In the genomic region with DNA sequence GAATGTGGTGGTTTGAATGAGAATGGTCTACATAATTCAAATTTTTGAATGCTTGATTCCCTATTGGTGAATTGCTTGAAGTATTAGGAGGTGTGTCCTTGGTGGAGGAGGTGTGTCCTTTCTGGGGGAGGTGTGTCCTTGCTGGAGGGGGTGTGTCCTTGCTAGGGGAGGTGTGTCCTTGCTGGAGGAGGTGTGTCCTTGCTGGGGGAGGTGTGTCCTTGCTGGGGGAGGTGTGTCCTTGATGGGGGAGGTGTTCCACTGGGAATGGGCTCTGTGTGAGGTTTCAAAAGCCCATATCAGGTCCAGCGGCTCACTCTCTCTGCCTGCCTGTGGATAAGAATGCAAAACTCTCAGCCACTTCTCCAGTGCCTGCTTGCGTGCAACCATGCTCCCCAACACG, we compare ENCODE assay signal across 12 mouse cellular contexts. TPM values are rescaled to one million over a fixed set of nuclear protein-coding genes. Genes with fewer than 3 reads are reported as not detected.
DNase-seq lines count a peak whose midpoint lies in the region; ATAC-seq lines count a peak whose summit lies in the region.
"Had no signal": no experiment of that assay in that cellular context is flagged by ENCODE, and none has a peak within 500 bp of the region (broad histone marks: within the 10 kb centered on the region; RNA-seq: fewer than 3 reads in every experiment).

No protein-coding gene starts in this region.

- H3K36me3 ChIP-seq in heart, embryonic 11.5 days (ENCODE audit: control insufficient read depth, insufficient read depth, low read length): no peaks in the 10 kb centered on the region
- no peaks in the 10 kb centered on the region for H3K36me3 ChIP-seq in liver, embryonic 11.5 days (ENCODE audit: control insufficient read depth, insufficient read depth, low read length)
- H3K36me3 ChIP-seq: heart, embryonic 15.5 days; limb, embryonic 13.5 days had no signal

- no peak overlapping the region for H3K4me3 ChIP-seq in heart, embryonic 11.5 days (ENCODE audit: low read depth, low read length)
- no peak overlapping the region for H3K4me3 ChIP-seq in liver, embryonic 11.5 days (ENCODE audit: low read depth, low read length)
- H3K4me3 ChIP-seq: heart, embryonic 15.5 days; limb, embryonic 13.5 days had no signal

- 28% methylated on average over 3 of the region's 3 CpGs for WGBS in heart, embryonic 11.5 days (ENCODE audit: insufficient replicate concordance)
- WGBS in liver, embryonic 11.5 days: 52% methylated on average over 3 of the region's 3 CpGs

- intact Hi-C loops in heart, postnatal 25 days (cut with DNase I): no loop called here

- no peak overlapping the region for H3K4me2 ChIP-seq in heart, embryonic 11.5 days
- H3K4me2 ChIP-seq in liver, embryonic 11.5 days: no peak overlapping the region
- H3K4me2 ChIP-seq: heart, embryonic 15.5 days; limb, embryonic 13.5 days had no signal

- H3K9ac ChIP-seq in heart, embryonic 11.5 days (ENCODE audit: low read depth, low read length): no peak overlapping the region
- no peak overlapping the region for H3K9ac ChIP-seq in liver, embryonic 11.5 days (ENCODE audit: low read depth, low read length)
- H3K9ac ChIP-seq: heart, embryonic 15.5 days; limb, embryonic 13.5 days had no signal

- H3K27me3 ChIP-seq in heart, embryonic 11.5 days (ENCODE audit: control insufficient read depth, insufficient read depth, low read length): no peaks in the 10 kb centered on the region
- no peaks in the 10 kb centered on the region; the same call in 1 of the 2 replicates for H3K27me3 ChIP-seq in liver, embryonic 11.5 days (replicated peaks; ENCODE audit: control insufficient read depth, insufficient read depth, low read length)
- H3K27me3 ChIP-seq: limb, embryonic 13.5 days had no signal

- 0 out of 2 replicates have a peak, but pooled peaks have one; percentile 21 for ATAC-seq in heart, embryonic 11.5 days (replicated peaks; ENCODE audit: insufficient number of reproducible peaks, low FRiP score, low TSS enrichment)
- ATAC-seq in liver, embryonic 11.5 days (replicated peaks; ENCODE audit: low FRiP score): peak; percentile 64
- no peak for ATAC-seq in activated CD4-positive, CD25-positive, alpha-beta regulatory T cell, adult 4 months

- no peak for DNase-seq in heart, postnatal 25 days (ENCODE audit: low spot score)
- DNase-seq in 3T3-L1 (ENCODE audit: low read depth, low spot score): peak; percentile 6
- peak; percentile 43 for DNase-seq in T-cell, adult 2 months (ENCODE audit: low spot score)
- no peak for DNase-seq in liver, embryonic 11.5 days (ENCODE audit: low spot score)
- no peak for DNase-seq in urinary bladder, postnatal 25 days (ENCODE audit: low spot score)
- no peak for DNase-seq in gastrocnemius, postnatal 4 days (ENCODE audit: low spot score in 2 of 2)
- DNase-seq: cerebellum, adult 11 months; right cerebral cortex, postnatal 25 days had no signal

- H3K4me1 ChIP-seq in heart, embryonic 11.5 days (ENCODE audit: control insufficient read depth, insufficient read depth, low read length): peaks cover 5% of the 10 kb centered on the region
- peaks cover 5% of the 10 kb centered on the region; the same call in 1 of the 2 replicates for H3K4me1 ChIP-seq in liver, embryonic 11.5 days (replicated peaks; ENCODE audit: control insufficient read depth, insufficient read depth, low read length)

- no peaks in the 10 kb centered on the region for H3K9me3 ChIP-seq in heart, embryonic 11.5 days (replicated peaks; ENCODE audit: control insufficient read depth, low read length)
- no peaks in the 10 kb centered on the region for H3K9me3 ChIP-seq in liver, embryonic 11.5 days (ENCODE audit: control insufficient read depth, low read length)
- H3K9me3 ChIP-seq: heart, embryonic 15.5 days; limb, embryonic 13.5 days had no signal

- H3K27ac ChIP-seq in heart, embryonic 11.5 days (ENCODE audit: low read depth, low read length): no peak overlapping the region
- H3K27ac ChIP-seq in liver, embryonic 11.5 days (ENCODE audit: low read depth, low read length): no peak overlapping the region
- H3K27ac ChIP-seq: heart, embryonic 15.5 days; limb, embryonic 13.5 days had no signal

RNA-seq across cellular contexts. Expression of a gene that starts 2.1 kb away (rescaled TPM):
- polyA plus RNA-seq in heart, embryonic 11.5 days (2014; fragmentation: Nextera tagmentation; extraction: Ambion mirVana): 14.9 and 17.4 TPM in 2 replicates
- total RNA-seq in heart, postnatal 25 days (2021): 10 to 100 TPM in 1 of 2 experiments, 1 to 10 TPM in 1; 8.4 to 10.3 TPM
- 13.8 and 15.5 TPM in 2 replicates for polyA plus RNA-seq in liver, embryonic 11.5 days (2014; fragmentation: Nextera tagmentation; extraction: Ambion mirVana)
- 10 to 100 TPM; 15.3 to 16.1 TPM for total RNA-seq in gastrocnemius, postnatal 4 days (2021)
- 10 to 100 TPM in 1 of 2 experiments, 1 to 10 TPM in 1; 8.2 to 12.2 TPM for polyA plus RNA-seq in activated CD4-positive, CD25-positive, alpha-beta regulatory T cell, adult 4 months (2017; shearing (Covaris generic))

Comparison
In these comparisons a context has a peak if more than half of its experiments do, and no peak if none do; other contexts are left out.
1. DNase-seq: peak in 3T3-L1 (single experiment) and T-cell, adult 2 months (single experiment); none in heart, postnatal 25 days (single experiment), liver, embryonic 11.5 days (single experiment), urinary bladder, postnatal 25 days (single experiment) and gastrocnemius, postnatal 4 days (0 of 2).